Mouse (Mus musculus): ENCODE results near the gene Zfp385c. TPM values are rescaled to one million over a fixed set of nuclear protein-coding genes. Genes with fewer than 3 reads are reported as not detected.
"Not testable (repeated sequence)": the region's sequence is repeated elsewhere in the genome, so short reads cannot be mapped to it uniquely, and the experiment has no call there.

Gene Zfp385c
- total RNA-seq, 4 experiments from 2014 or later: 0.16 to 0.41 (median 0.18) TPM; not detected in 1

DNA sequence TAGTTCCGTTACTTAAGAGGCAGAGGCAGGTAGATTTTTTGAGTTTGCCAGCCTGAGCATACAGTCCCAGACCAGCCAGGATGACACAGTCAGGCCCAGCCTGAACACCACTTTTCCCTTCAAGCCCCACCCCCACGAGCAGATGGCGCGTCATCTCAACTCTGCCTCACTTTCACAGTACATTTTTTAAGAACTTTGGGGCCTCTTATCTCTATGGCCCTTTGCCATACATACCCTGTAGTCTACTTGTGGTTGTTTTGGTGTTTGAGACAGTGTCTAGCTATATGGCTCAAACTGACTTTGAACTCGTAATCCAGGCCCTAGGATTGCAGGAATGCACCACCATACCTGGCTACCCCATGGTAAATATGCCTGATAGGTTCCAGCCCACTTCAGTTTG, 64.2 kb downstream of the Zfp385c start:
- DNase-seq (ENCODE audit: low spot score in 2 of 2): no peak

GRCm38 (mm10) chr11:100626701-100627195, 65.5 kb downstream of the Zfp385c start:
- DNase-seq (ENCODE audit: low spot score in 2 of 2): peak in 1 of 2 experiments; percentile 53

- DNase-seq (ENCODE audit: low spot score in 2 of 2): no peak
Observed at GRCm38 (mm10) chr11:100625754-100626700, 66.2 kb downstream of the Zfp385c start.

GRCm38 (mm10) chr11:100623867-100624266, 68.4 kb downstream of the Zfp385c start:
- no peak for DNase-seq (ENCODE audit: low spot score in 2 of 2)

DNA sequence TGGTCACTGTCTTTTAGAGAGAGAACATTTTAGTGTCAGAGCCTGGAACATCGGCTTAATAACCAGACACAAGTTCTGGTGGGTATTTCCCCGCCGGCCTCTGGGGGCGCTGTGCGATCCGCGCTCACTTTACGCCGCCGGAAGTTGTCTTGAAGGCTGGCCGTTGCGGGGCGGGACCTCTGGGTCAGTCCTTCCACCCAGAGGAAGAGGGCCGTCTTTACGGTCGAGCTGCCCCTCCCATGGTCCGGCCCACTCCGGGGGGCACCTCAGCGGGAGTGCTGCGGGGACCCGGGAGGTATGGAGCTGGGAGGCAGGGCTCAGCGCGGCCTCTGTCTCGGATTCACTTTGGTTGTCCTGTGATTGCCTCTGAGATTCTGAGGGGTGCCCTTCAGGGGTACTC, 69.5 kb downstream of the Zfp385c start:
- peak; percentile 92 to 96 for DNase-seq (ENCODE audit: low spot score in 2 of 2)

DNA sequence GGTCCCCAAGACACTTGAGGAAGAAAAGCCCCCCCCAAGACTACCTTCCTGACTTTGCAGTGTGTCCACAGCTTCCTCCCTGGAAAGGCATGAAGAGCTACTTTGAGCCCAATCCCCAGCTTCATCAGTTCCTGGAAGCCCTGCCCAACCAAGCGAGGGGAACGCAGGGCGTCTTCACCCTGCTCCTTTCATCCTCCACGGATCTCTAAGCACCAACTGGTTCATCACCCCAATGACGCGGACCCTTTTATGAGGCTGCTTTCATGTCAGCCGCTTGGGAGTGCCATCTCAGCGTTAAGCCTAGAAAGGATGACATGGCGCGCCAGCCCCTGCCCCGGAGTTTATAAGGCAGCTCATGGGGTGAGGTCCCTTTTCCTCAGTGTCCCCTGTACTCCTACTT, 72.3 kb downstream of the Zfp385c start, which contains the start of gene Dnajc7:
Gene Dnajc7, minus strand, starts transcription at position 187 of the 400 bp plus-strand sequence.
- no peak for DNase-seq (ENCODE audit: low spot score in 2 of 2)

DNA sequence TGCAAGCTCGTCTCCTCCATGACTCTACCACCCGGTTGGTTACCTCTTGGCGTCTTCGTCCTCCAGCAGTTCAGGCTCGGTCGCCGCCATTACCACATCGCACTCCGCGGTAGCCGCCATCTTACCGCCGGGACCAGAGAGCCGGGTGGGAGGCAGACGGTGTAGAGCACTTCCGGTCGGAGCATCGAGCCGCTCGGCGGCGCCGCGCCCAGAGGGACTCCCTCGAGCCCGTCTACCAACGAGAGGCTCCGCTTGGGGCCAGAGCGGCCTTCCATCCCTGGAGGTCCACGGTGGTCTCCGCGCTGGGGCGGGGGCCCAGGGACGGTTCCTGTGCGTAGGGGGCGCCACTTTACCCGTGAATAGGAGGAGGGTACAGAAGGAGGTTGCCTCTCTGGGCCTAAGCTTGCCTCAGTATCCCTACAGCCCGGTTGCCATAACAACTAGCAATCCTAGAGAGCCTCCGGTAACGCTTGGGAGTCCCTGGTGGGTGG, 72.7 kb downstream of the Zfp385c start:
- peak; percentile 95 to 97 for DNase-seq (ENCODE audit: low spot score in 2 of 2)

DNA sequence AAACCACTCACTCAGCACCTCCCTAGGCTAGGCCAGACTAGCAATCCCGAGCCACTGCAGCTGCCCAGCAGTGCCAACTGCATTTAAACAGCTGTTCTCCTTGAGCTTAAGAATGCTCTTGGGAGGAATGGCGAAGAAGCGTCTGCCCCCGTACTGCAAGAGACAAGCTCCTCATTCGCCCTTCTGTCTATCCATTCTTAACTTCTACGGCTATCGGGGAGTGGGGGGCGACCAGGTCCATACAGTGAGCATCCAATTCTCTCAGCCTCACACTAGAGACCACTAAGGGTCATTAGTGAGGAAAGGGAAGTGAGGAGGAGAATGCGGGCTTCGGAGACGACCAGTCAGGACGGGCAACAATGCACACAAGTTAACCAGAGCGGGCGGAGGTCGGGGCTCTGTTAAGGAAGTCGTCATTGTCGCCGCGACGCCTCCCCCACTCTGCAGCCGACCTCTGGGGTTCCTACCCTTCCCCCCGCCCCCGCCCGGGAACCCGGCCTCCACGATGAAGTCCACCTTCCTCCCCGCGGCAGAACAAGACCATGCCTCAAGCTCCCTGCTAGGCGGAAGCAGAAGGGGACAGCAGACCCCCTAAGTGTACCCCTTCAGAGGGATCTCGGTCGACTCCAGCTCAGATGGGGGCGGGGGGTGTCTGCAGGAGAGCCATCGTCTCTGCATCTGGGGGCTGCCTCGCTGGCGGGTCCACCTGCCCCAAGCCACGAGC, 73.3 kb downstream of the Zfp385c start, which contains the start of gene Nkiras2:
Gene Nkiras2, plus strand, starts transcription at position 484 of the 724 bp plus-strand sequence.
- no peak for DNase-seq (ENCODE audit: low spot score in 2 of 2)

GRCm38 (mm10) chr11:100617480-100617879, 74.8 kb downstream of the Zfp385c start:
- no peak for DNase-seq (ENCODE audit: low spot score in 2 of 2)

DNA sequence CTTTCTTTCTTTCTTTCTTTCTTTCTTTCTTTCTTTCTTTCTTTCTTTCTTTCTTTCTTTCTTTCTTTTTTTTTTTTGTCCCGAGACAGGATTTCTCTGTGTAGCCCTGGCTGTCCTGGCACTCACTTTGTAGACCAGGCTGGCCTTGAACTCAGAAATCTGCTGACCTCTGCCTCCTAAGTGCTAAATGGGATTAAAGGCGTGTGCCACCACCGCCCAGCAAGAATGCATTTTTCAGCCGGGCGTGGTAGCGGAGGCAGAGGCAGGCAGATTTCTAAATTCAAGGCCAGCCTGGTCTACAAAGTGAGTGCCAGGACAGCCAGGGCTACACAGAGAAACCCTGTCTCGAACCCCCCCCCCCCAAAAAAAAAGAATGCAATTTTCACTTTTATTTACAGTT, 75.4 kb downstream of the Zfp385c start:
- DNase-seq (ENCODE audit: low spot score in 2 of 2): not testable (repeated sequence)

DNA sequence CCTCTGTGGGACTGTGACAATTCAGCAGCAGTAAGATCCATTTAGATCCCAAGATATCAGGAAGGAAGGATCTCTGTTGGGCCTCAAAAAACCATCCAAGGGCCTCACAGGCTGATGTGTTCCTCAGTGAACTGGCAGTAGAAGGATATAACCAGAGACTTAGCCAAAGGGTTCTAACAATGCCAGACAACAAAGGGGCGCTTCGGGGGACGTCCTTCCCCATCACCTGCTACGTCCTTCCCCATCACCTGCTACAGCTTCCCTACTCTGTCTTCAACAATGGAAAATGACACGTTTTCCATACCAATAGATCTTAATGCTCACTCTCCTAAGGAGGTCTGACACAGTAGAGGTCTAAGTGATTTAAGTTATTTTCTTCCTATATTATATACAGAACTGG, 75.9 kb downstream of the Zfp385c start:
- DNase-seq (ENCODE audit: low spot score in 2 of 2): no peak

DNA sequence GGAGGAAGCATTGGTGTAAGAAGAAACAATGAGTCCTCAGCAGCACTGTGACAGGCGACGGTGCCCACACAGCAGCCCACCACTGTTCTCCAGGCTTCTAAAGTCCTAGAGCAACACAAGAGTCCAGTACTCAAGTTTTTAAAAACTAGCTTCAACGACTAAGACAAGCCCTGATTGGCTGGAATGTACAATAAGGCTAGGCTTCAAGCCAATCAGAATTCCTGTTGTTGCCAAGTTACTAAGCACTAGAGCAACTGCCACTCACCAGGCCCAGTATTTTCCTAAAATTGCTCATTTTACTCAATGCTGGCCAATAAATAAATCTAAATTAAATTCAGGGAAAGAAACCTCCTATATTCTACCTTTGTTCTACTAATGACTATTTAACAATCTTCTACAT, 79.0 kb downstream of the Zfp385c start:
- no peak for DNase-seq (ENCODE audit: low spot score in 2 of 2)

GRCm38 (mm10) chr11:100611627-100612026, 80.6 kb downstream of the Zfp385c start:
- DNase-seq (ENCODE audit: low spot score in 2 of 2): no peak

DNA sequence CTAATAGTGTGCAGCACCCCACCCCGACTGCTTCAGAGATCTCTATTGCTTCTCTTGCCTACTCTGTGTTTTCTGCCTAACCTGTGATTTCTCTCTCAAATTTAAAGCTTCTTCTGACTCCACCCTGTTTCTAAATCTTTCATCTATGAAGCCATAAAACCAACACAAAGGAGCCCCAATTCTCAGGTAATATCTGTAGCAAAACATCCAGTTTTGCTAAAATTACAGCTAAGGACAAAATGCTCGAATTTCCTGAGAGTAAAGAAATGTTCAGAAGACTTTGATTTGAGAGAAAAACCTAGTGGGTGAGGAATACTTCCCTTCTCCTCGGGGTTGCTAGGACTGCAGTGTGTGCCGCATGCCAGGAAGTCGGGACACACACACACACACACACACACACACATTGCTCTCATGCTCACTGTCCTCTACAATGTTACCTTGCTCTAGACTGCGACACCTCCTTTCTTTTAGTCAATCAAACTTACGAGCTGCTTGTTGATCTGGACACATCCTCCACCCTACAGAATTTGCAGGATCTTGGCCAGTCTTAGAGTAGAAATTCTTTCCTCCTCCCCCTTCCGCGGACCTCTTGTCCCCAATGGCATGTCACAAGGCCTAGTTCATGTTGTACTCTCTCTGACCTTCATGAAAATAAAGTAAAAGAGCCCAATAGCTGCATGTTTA, 82.1 kb downstream of the Zfp385c start:
- no peak for DNase-seq (ENCODE audit: low spot score in 2 of 2)

DNA sequence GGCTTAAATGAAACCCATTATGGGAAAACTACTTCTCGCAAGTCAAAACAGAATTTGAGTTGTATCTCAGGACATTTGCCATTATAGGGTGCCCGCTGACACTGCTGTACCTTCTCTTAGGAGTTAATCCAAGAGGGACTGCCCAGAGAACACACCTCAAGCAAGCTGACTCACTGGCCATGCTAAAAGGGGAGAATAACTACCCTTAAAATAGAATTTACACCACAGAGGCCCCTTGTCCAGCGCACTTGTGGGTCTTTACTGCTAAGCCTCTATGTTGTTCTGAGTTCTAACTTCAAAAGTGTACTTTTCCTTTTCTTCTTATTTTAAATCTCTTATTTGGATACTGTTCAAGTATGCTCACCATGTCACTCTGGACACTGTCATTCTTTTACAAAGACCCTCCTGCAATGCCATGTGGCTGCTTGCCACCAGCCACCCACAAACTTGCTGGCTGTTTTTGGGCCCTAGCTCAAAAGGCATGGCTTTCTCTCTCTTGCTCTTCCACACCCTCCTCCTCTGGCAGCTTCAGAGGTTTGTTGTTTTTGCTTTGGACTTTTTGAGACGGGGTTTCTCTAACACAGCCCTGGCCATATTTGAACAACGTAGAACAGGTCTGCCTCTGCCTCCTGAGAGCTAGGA, 82.8 kb downstream of the Zfp385c start:
- no peak for DNase-seq (ENCODE audit: low spot score in 2 of 2)

- DNase-seq (ENCODE audit: low spot score in 2 of 2): no peak
Observed at GRCm38 (mm10) chr11:100608796-100609195, 83.5 kb downstream of the Zfp385c start.

- DNase-seq (ENCODE audit: low spot score in 2 of 2): no peak
Observed at GRCm38 (mm10) chr11:100607121-100607520, 85.1 kb downstream of the Zfp385c start.

DNA sequence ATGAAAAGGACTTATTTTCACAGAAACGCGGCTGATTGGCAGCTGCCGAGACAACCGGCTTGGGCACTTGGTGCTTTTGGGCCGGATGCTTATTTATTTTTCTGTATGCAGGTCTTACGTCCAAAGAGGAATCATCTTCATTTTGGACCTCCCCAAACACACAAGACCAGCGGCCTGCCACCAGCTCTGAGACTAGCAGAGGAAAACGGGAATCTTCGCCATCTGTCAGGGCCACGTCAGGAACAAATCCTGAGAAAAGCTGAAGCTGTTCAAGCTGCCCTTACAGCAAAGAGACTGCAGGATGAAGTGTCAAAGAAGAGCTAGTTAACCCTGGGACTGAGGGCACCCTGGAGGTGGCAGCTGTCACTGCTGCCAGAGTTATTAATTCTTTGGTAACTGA, 86.8 kb downstream of the Zfp385c start:
- no peak for DNase-seq (ENCODE audit: low spot score in 2 of 2)

- DNase-seq (ENCODE audit: low spot score in 2 of 2): no peak
Observed at GRCm38 (mm10) chr11:100604321-100605005, 87.8 kb downstream of the Zfp385c start.

- no peak for DNase-seq (ENCODE audit: low spot score in 2 of 2)
Observed at GRCm38 (mm10) chr11:100603813-100604212, 88.4 kb downstream of the Zfp385c start.
